Mouse (Mus musculus): ENCODE results near the gene Mllt11. TPM values are rescaled to one million over a fixed set of nuclear protein-coding genes. Genes with fewer than 3 reads are reported as not detected.

Mllt11 gene
- polyA plus RNA-seq, 1 experiment from 2014 or later = 14.8 TPM

GRCm38 (mm10) chr3:95267855-95268254 lies 35.9 kb upstream of the Mllt11 start:
- Histone ChIP-seq H3K36me3 (peaks cover 68% of the 10 kb centered on the region), H3K27me3 (no peaks in the 10 kb centered on the region), H3K9ac (replicated peaks) (no peak overlapping the region), H3K27ac (no peak overlapping the region), H3K4me3 (replicated peaks) (no peak overlapping the region), H3K4me2 (no peak overlapping the region), H3K9me3 (no peaks in the 10 kb centered on the region), H3K4me1 (replicated peaks) (no peaks in the 10 kb centered on the region)
- ATAC-seq (ENCODE audit: insufficient number of reproducible peaks, insufficient read depth, low FRiP score, low TSS enrichment, low read depth) = no peak

DNA sequence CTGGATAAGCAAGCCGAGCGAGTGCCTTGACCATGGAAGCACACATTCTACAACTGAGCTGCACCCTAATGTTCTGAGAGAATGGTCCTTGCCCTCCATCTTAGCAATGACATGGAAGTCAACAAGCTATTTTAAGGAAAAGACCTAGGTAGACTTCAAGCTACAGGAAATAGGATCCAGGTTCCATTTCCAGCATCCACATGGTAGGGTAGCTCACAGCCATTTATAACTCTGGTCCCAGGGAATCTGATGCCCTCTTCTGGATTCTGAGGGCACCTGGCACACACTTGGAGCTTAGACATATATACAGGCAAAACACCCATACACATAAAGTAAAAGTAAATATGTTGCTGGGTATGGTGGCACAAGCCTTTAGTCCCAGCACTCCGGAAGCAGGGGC lies 34.1 kb upstream of the Mllt11 start:
- Histone ChIP-seq H3K27me3 (no peaks in the 10 kb centered on the region), H3K27ac (no peak overlapping the region), H3K9ac (replicated peaks) (no peak overlapping the region), H3K36me3 (peaks cover 81% of the 10 kb centered on the region), H3K4me3 (replicated peaks) (no peak overlapping the region), H3K4me1 (replicated peaks) (no peaks in the 10 kb centered on the region), H3K9me3 (no peaks in the 10 kb centered on the region), H3K4me2 (no peak overlapping the region)
- no peak for ATAC-seq (ENCODE audit: insufficient number of reproducible peaks, insufficient read depth, low FRiP score, low TSS enrichment, low read depth)
- WGBS = 94% methylated on average over 3 of the region's 3 CpGs

GRCm38 (mm10) chr3:95264724-95265123 lies 32.8 kb upstream of the Mllt11 start:
- Histone ChIP-seq H3K4me1 (replicated peaks) (no peaks in the 10 kb centered on the region), H3K9me3 (no peaks in the 10 kb centered on the region), H3K27me3 (no peaks in the 10 kb centered on the region), H3K4me3 (replicated peaks) (no peak overlapping the region), H3K27ac (no peak overlapping the region), H3K36me3 (peaks cover 89% of the 10 kb centered on the region), H3K9ac (replicated peaks) (no peak overlapping the region), H3K4me2 (no peak overlapping the region)
- 87% methylated on average over 1 of the region's 1 CpGs for WGBS
- no peak for ATAC-seq (ENCODE audit: insufficient number of reproducible peaks, insufficient read depth, low FRiP score, low TSS enrichment, low read depth)

GRCm38 (mm10) chr3:95263089-95263739 lies 31.2 kb upstream of the Mllt11 start:
- Histone ChIP-seq H3K36me3 (peaks cover 89% of the 10 kb centered on the region), H3K4me2 (no peak overlapping the region), H3K9me3 (no peaks in the 10 kb centered on the region), H3K4me3 (replicated peaks) (no peak overlapping the region), H3K27ac (no peak overlapping the region), H3K27me3 (no peaks in the 10 kb centered on the region), H3K4me1 (replicated peaks) (no peaks in the 10 kb centered on the region), H3K9ac (replicated peaks) (no peak overlapping the region; the same call in 1 of the 2 replicates)
- no peak for ATAC-seq (ENCODE audit: insufficient number of reproducible peaks, insufficient read depth, low FRiP score, low TSS enrichment, low read depth)
- 44% methylated on average over 11 of the region's 11 CpGs for WGBS

DNA sequence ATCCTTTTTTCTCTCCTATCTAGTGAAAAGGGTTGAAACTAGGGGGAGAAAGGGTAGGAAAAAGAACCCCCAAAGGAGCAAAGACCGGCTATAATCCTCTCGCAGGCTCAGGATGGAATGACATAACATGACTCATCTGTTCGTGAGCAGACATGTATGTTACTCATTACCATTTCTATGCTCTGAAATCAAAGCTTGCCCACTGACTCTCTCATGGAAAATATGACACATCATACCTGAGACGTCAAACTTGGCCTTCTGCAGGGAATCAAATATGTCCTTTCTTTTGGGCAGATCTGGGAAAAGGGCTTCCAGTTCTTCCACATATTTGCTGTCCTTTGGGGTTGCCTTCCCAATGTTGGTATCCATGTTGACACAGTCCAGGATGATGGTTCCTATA lies 30.0 kb upstream of the Mllt11 start:
- no peak overlapping the region for H3K4me3 ChIP-seq (replicated peaks)
- H3K9me3 ChIP-seq = no peaks in the 10 kb centered on the region
- 92% methylated on average over 4 of the region's 4 CpGs for WGBS
- no peaks in the 10 kb centered on the region for H3K27me3 ChIP-seq
- no peak overlapping the region for H3K27ac ChIP-seq
- H3K4me2 ChIP-seq = no peak overlapping the region
- no peak for ATAC-seq (ENCODE audit: insufficient number of reproducible peaks, insufficient read depth, low FRiP score, low TSS enrichment, low read depth)
- no peaks in the 10 kb centered on the region for H3K4me1 ChIP-seq (replicated peaks)
- no peak overlapping the region for H3K9ac ChIP-seq (replicated peaks)
- H3K36me3 ChIP-seq = peaks cover 89% of the 10 kb centered on the region

DNA sequence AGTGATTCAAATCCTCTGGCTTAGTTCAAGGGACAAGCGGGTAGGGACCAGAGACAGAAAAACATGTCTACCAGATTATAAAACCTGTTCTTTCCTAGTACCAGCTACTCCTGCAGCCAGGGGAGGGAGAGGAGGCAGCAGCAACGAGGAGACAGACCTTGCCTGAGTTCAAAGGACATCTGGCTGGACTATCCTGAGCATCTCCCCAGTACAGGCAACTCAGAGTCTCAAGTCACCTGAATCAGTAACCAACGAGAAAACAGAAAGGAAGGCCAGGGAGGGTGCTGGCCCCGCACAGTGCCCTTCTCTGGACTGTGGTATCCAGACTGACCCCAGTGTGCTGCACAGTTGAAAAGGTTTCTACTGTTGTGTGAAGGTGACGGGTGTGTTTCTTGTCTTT lies 25.0 kb upstream of the Mllt11 start:
- Histone ChIP-seq H3K4me3 (replicated peaks) (no peak overlapping the region), H3K9ac (replicated peaks) (no peak overlapping the region), H3K4me2 (no peak overlapping the region), H3K9me3 (no peaks in the 10 kb centered on the region), H3K27ac (no peak overlapping the region), H3K27me3 (no peaks in the 10 kb centered on the region), H3K4me1 (replicated peaks) (no peaks in the 10 kb centered on the region), H3K36me3 (peaks cover 93% of the 10 kb centered on the region)
- ATAC-seq (ENCODE audit: insufficient number of reproducible peaks, insufficient read depth, low FRiP score, low TSS enrichment, low read depth) = no peak
- WGBS = 84% methylated on average over 5 of the region's 5 CpGs

DNA sequence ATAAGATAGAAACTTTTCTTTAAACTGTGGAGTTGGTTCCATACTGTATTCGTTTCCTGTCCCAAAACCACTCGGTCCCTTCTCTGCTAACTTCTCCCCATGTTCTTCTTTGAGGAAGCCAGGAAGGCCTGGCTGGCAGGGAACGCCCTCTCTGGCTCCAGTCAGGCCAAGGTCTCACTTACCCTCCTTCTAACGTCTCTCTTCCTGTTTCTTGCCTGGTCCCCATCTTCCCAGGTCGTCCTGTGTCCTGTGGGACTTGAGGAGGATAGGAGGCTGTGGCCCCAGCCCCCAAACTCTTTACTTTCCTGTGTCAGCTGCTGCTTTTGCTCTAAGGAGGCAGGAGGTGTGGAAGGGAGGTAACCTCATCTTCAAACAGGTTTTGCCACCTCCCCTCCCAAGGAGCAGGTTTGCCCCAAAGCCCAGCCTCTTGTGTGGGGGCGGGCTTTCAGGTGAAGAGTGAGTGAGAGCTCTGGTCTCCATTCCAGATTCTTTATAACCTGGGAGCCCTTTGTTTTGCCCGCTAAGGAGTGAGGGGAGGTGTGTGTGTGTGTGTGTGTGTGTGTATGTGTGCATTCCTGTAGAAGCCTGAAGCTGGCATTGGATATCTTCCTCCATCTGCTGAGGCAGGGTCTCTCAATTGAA lies 18.9 kb upstream of the Mllt11 start, which contains the start of gene Bnipl:
TSS of gene Bnipl (minus strand) at position 411 of the 642 bp plus-strand sequence.
- H3K4me2 ChIP-seq = no peak within 1 kb of the TSS
- H3K9ac ChIP-seq (replicated peaks) = no peak within 1 kb of the TSS
- H3K36me3 ChIP-seq = peaks cover 55% of the 10 kb centered on the region
- WGBS = 40% methylated on average over 7 of the region's 7 CpGs
- ATAC-seq (ENCODE audit: insufficient number of reproducible peaks, insufficient read depth, low FRiP score, low TSS enrichment, low read depth) = no peak
- H3K4me3 ChIP-seq (replicated peaks) = no peak within 1 kb of the TSS
- no peaks in the 10 kb centered on the region for H3K9me3 ChIP-seq
- H3K4me1 ChIP-seq (replicated peaks) = no peaks in the 10 kb centered on the region
- H3K27me3 ChIP-seq = no peaks in the 10 kb centered on the region
- peak within 1 kb of the TSS; percentile 31; the same call in 1 of the 2 replicates for H3K27ac ChIP-seq

- Histone ChIP-seq H3K4me3 (replicated peaks) (no peak overlapping the region), H3K27me3 (no peaks in the 10 kb centered on the region), H3K4me1 (replicated peaks) (no peaks in the 10 kb centered on the region), H3K36me3 (peaks cover 55% of the 10 kb centered on the region), H3K9ac (replicated peaks) (no peak overlapping the region), H3K4me2 (no peak overlapping the region), H3K27ac (no peak overlapping the region), H3K9me3 (no peaks in the 10 kb centered on the region)
- 72% methylated on average over 5 of the region's 5 CpGs for WGBS
- ATAC-seq (ENCODE audit: insufficient number of reproducible peaks, insufficient read depth, low FRiP score, low TSS enrichment, low read depth) = no peak
These were observed 18.4 kb upstream of the Mllt11 start for GRCm38 (mm10) chr3:95250361-95250760.

GRCm38 (mm10) chr3:95247660-95248336 lies 15.8 kb upstream of the Mllt11 start:
- H3K9ac ChIP-seq (replicated peaks) = no peak overlapping the region
- ATAC-seq (ENCODE audit: insufficient number of reproducible peaks, insufficient read depth, low FRiP score, low TSS enrichment, low read depth) = no peak
- 68% methylated on average over 1 of the region's 1 CpGs for WGBS
- H3K27me3 ChIP-seq = no peaks in the 10 kb centered on the region
- no peaks in the 10 kb centered on the region for H3K9me3 ChIP-seq
- peaks cover 36% of the 10 kb centered on the region; the same call in 1 of the 2 replicates for H3K36me3 ChIP-seq
- no peaks in the 10 kb centered on the region for H3K4me1 ChIP-seq (replicated peaks)
- no peak overlapping the region for H3K27ac ChIP-seq
- no peak overlapping the region for H3K4me3 ChIP-seq (replicated peaks)
- no peak overlapping the region for H3K4me2 ChIP-seq

DNA sequence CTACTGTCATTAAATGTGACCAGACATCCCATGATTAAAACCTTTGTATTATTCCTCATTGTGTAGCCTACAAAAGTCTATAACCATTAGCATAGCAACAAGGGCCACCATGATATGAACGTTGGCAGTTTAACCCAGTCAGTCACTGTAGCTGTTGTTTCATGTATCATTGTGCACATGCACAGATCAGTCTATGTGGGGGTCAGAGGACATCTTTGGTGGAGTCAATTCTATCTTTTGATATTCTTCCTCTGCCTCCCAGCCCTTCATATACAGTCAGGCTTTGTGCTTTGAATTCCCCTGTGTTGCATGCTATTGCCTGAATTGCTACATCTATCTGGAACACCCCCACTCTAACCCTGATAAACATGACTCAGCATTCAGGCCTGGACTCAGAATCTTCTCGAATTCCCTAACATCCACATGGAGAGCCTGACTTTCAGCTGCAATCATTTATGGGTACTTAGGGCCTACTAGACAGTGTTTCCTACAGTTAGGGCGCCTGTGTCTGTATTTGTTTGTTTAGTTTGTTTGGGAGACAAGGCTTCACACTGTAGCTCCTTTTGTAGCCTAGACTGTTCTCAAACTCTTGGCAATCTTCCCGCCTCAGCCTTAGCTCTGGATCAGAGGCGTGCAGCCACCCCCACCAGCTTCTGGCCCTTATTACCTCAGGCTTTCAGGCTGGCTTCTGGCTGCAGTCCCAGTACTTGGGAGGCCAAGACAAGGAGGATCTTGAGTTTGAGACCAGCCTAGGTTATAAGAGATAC lies 14.7 kb upstream of the Mllt11 start:
- H3K27ac ChIP-seq = no peak overlapping the region
- H3K9me3 ChIP-seq = no peaks in the 10 kb centered on the region
- H3K9ac ChIP-seq (replicated peaks) = no peak overlapping the region
- no peak overlapping the region for H3K4me2 ChIP-seq
- no peaks in the 10 kb centered on the region for H3K27me3 ChIP-seq
- ATAC-seq (ENCODE audit: insufficient number of reproducible peaks, insufficient read depth, low FRiP score, low TSS enrichment, low read depth) = no peak
- 90% methylated on average over 5 of the region's 5 CpGs for WGBS
- H3K4me1 ChIP-seq (replicated peaks) = no peaks in the 10 kb centered on the region
- H3K4me3 ChIP-seq (replicated peaks) = no peak overlapping the region
- H3K36me3 ChIP-seq = peaks cover 33% of the 10 kb centered on the region; the same call in 1 of the 2 replicates

DNA sequence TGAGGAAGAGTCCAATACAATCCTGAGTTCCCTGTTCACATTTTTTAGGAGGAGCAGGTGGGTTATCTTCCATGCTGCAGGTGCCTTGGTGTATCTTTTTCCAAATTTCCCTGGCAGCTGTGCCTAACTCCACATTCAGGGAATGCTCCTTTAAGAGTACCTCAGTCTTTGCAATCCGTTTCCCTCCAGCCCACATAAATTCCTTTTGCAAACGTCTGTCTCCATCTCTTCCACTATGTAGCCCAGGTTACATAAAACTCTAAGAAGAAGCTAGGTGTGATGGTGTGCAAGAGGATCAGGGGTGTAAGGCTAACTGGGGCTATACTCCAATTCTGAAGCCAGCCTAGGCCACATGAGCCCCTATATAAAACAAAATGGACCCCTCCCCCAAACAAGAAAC lies 11.1 kb upstream of the Mllt11 start:
- no peaks in the 10 kb centered on the region for H3K9me3 ChIP-seq
- no peak for ATAC-seq (ENCODE audit: insufficient number of reproducible peaks, insufficient read depth, low FRiP score, low TSS enrichment, low read depth)
- H3K27me3 ChIP-seq = no peaks in the 10 kb centered on the region
- no peak overlapping the region for H3K4me2 ChIP-seq
- WGBS = 73% methylated on average over 2 of the region's 2 CpGs
- H3K27ac ChIP-seq = no peak overlapping the region
- H3K4me3 ChIP-seq (replicated peaks) = no peak overlapping the region
- H3K4me1 ChIP-seq (replicated peaks) = peaks cover 11% of the 10 kb centered on the region
- H3K9ac ChIP-seq (replicated peaks) = no peak overlapping the region
- peaks cover 32% of the 10 kb centered on the region for H3K36me3 ChIP-seq
